ENCODE assay signal across 24 mouse cellular contexts in the genomic region with DNA sequence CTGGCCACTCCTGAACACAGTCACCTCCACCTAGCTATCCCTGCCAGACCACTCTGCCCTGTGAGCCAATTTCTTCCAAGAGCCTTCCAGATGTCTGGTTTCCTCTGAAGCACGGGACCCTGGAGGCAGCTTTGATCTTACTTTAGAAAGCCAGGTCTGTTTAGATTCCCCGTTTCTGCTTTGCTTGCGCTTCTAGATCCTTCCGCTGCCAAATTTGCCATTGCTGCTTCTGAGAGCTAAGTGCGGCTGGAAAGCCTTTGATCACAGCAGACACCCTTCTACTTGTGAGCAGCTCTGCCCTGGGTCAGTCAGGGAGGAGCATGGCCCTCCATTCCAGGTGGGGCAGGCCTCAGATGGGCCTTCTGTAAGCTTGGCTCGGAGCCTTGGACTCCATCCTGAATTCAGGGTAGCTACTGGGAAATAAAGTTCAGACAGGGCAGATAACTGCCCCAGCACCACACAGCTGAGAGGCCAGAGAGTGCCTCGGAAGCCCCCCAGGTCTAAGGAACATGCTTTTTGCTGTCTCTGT. TPM values are rescaled to one million over a fixed set of nuclear protein-coding genes. Genes with fewer than 3 reads are reported as not detected.
A peak's percentile ranks its signal among the peaks of the same experiment; 100 is the strongest.
DNase-seq lines count a peak whose midpoint lies in the region; ATAC-seq and TF ChIP-seq lines count a peak whose summit lies in the region.
"Had no signal": no experiment of that assay in that cellular context is flagged by ENCODE, and none has a peak within 500 bp of the region (broad histone marks: within the 10 kb centered on the region; RNA-seq: fewer than 3 reads in every experiment).

No protein-coding gene starts in this region.

- H3K79me2 ChIP-seq in liver, adult 2 months (ENCODE audit: control insufficient read depth, insufficient read depth, low read length): no peaks in the 10 kb centered on the region

- no peak for TF ChIP-seq POLR2A in liver, adult 2 months (IDR thresholded peaks at IDR 0.05; ENCODE audit: extremely low read depth, insufficient read depth, low read length)

- H3K4me3 ChIP-seq in heart, embryonic 13.5 days: no peak overlapping the region
- H3K4me3 ChIP-seq in heart, embryonic 10.5 days: no peak overlapping the region
- H3K4me3 ChIP-seq in liver, adult 2 months (ENCODE audit: insufficient read depth, low read depth, low read length): no peak overlapping the region
- H3K4me3 ChIP-seq in liver, embryonic 11.5 days (ENCODE audit: low read depth, low read length): no peak overlapping the region
- H3K4me3 ChIP-seq in neural tube, embryonic 15.5 days (replicated peaks): no peak overlapping the region
- H3K4me3 ChIP-seq: forebrain, embryonic 15.5 days; heart, embryonic 15.5 days had no signal

- no peak for TF ChIP-seq CTCF in liver, adult 2 months (IDR thresholded peaks at IDR 0.05; ENCODE audit: low read depth, low read length)

- H3K9ac ChIP-seq in heart, embryonic 13.5 days: peak overlapping the region; percentile 8; the same call in 1 of the 2 replicates
- no peak overlapping the region for H3K9ac ChIP-seq in liver, adult 2 months (ENCODE audit: low read depth, low read length)
- no peak overlapping the region for H3K9ac ChIP-seq in liver, embryonic 11.5 days (ENCODE audit: low read depth, low read length)
- no peak overlapping the region for H3K9ac ChIP-seq in neural tube, embryonic 15.5 days (replicated peaks)
- H3K9ac ChIP-seq: forebrain, embryonic 15.5 days; heart, embryonic 15.5 days had no signal

- no peak for ATAC-seq in heart, embryonic 13.5 days (ENCODE audit: extremely low read depth, insufficient number of reproducible peaks, low FRiP score, low TSS enrichment)
- ATAC-seq in liver, embryonic 11.5 days (replicated peaks; ENCODE audit: low FRiP score): no peak
- ATAC-seq in neural tube, embryonic 15.5 days (ENCODE audit: low FRiP score): no peak
- ATAC-seq: forebrain, embryonic 15.5 days; hindbrain, embryonic 16.5 days had no signal

- H3K4me1 ChIP-seq in heart, embryonic 13.5 days: peaks cover 14% of the 10 kb centered on the region; the same call in 1 of the 2 replicates
- H3K4me1 ChIP-seq in heart, embryonic 10.5 days: 0 out of 2 replicates have a peak, but pooled peaks cover 10% of the 10 kb centered on the region
- H3K4me1 ChIP-seq in liver, adult 2 months (ENCODE audit: control insufficient read depth, insufficient read depth, low read length): peaks cover 13% of the 10 kb centered on the region
- no peaks in the 10 kb centered on the region for H3K4me1 ChIP-seq in liver, embryonic 11.5 days (replicated peaks; ENCODE audit: control insufficient read depth, insufficient read depth, low read length)
- no peaks in the 10 kb centered on the region; the same call in none of the 2 replicates for H3K4me1 ChIP-seq in neural tube, embryonic 15.5 days
- H3K4me1 ChIP-seq: heart, embryonic 15.5 days had no signal

- no peaks in the 10 kb centered on the region for H3K9me3 ChIP-seq in heart, embryonic 13.5 days
- no peaks in the 10 kb centered on the region for H3K9me3 ChIP-seq in heart, embryonic 10.5 days
- H3K9me3 ChIP-seq in liver, embryonic 11.5 days (ENCODE audit: control insufficient read depth, low read length): no peaks in the 10 kb centered on the region
- H3K9me3 ChIP-seq in neural tube, embryonic 15.5 days (replicated peaks): no peaks in the 10 kb centered on the region
- H3K9me3 ChIP-seq: forebrain, embryonic 15.5 days; heart, embryonic 15.5 days had no signal

- 43% methylated on average over 7 of the region's 7 CpGs for WGBS in heart, embryonic 13.5 days
- 49% methylated on average over 7 of the region's 7 CpGs for WGBS in heart, embryonic 10.5 days
- 33% methylated on average over 7 of the region's 7 CpGs for WGBS in liver, adult 2 months
- 55% methylated on average over 7 of the region's 7 CpGs for WGBS in liver, embryonic 11.5 days
- 69% methylated on average over 7 of the region's 7 CpGs for WGBS in neural tube, embryonic 15.5 days

- no peak overlapping the region for H3K27ac ChIP-seq in heart, embryonic 13.5 days (replicated peaks)
- no peak overlapping the region for H3K27ac ChIP-seq in heart, embryonic 10.5 days
- peak overlapping the region; percentile 17; the same call in 1 of the 2 replicates for H3K27ac ChIP-seq in liver, adult 2 months (replicated peaks; ENCODE audit: insufficient read depth, low read depth, low read length)
- no peak overlapping the region for H3K27ac ChIP-seq in liver, embryonic 11.5 days (ENCODE audit: low read depth, low read length)
- H3K27ac ChIP-seq in neural tube, embryonic 15.5 days (replicated peaks): 0 out of 2 replicates have a peak overlapping the region, but pooled peaks have one; percentile 13
- H3K27ac ChIP-seq: forebrain, embryonic 15.5 days; heart, embryonic 15.5 days had no signal

- peaks cover 6% of the 10 kb centered on the region for H3K36me3 ChIP-seq in heart, embryonic 13.5 days
- H3K36me3 ChIP-seq in heart, embryonic 10.5 days: 0 out of 2 replicates have a peak, but pooled peaks cover 4% of the 10 kb centered on the region
- peaks cover 9% of the 10 kb centered on the region; the same call in 1 of the 2 replicates for H3K36me3 ChIP-seq in liver, adult 2 months (ENCODE audit: control insufficient read depth, insufficient read depth, low read length)
- 0 out of 2 replicates have a peak, but pooled peaks cover 2% of the 10 kb centered on the region for H3K36me3 ChIP-seq in liver, embryonic 11.5 days (ENCODE audit: control insufficient read depth, insufficient read depth, low read length)
- H3K36me3 ChIP-seq in neural tube, embryonic 15.5 days: peaks cover 58% of the 10 kb centered on the region
- H3K36me3 ChIP-seq: heart, embryonic 15.5 days had no signal

- no peak for DNase-seq in heart, embryonic 10.5 days (ENCODE audit: low spot score)
- DNase-seq in liver, adult 2 months (ENCODE audit: extremely low read depth, low read depth, low spot score): peak; percentile 74
- DNase-seq in liver, embryonic 11.5 days (ENCODE audit: low spot score): no peak
- no peak for DNase-seq in neural tube, embryonic 10.5 days (ENCODE audit: extremely low spot score, low spot score)
- DNase-seq in embryo, embryonic 10 days (ENCODE audit: low spot score): no peak
- DNase-seq: adrenal gland, postnatal 10 days; cerebellum, adult 18-20 months; cerebellum, adult 9-11 months; cerebellum, postnatal 36 days; gastrocnemius, postnatal 36 days; heart, adult 11 months; heart, postnatal 14 days had no signal

- H3K27me3 ChIP-seq in heart, embryonic 13.5 days (replicated peaks): no peaks in the 10 kb centered on the region
- 0 out of 2 replicates have a peak, but pooled peaks cover 9% of the 10 kb centered on the region for H3K27me3 ChIP-seq in heart, embryonic 10.5 days (ENCODE audit: insufficient read depth, poor library complexity, severe bottlenecking)
- H3K27me3 ChIP-seq in liver, adult 2 months (ENCODE audit: control insufficient read depth, insufficient read depth, low read length): no peaks in the 10 kb centered on the region
- no peaks in the 10 kb centered on the region for H3K27me3 ChIP-seq in liver, embryonic 11.5 days (replicated peaks; ENCODE audit: control insufficient read depth, insufficient read depth, low read length)
- no peaks in the 10 kb centered on the region for H3K27me3 ChIP-seq in neural tube, embryonic 15.5 days (replicated peaks)
- H3K27me3 ChIP-seq: forebrain, embryonic 15.5 days; heart, embryonic 15.5 days had no signal

- H3K4me2 ChIP-seq in heart, embryonic 13.5 days: no peak overlapping the region
- H3K4me2 ChIP-seq in liver, embryonic 11.5 days: no peak overlapping the region
- no peak overlapping the region for H3K4me2 ChIP-seq in neural tube, embryonic 15.5 days
- H3K4me2 ChIP-seq: forebrain, embryonic 15.5 days; heart, embryonic 15.5 days had no signal

RNA-seq across cellular contexts. Expression of gene Gm5294, which starts 18.2 kb away (rescaled TPM):
- 0.24 TPM in 1 of 2 replicates, not detected in the other for polyA plus RNA-seq in heart, embryonic 13.5 days (2015; fragmentation: Nextera tagmentation; extraction: Ambion mirVana)
- polyA plus RNA-seq in heart, embryonic 10.5 days (2016; fragmentation: Nextera tagmentation; extraction: Ambion mirVana): not detected in 2 replicates
- total RNA-seq in liver, adult 2 months (2014; rRNA removed): not detected in 2 replicates
- not detected in 2 replicates for polyA plus RNA-seq in liver, adult 2 months (2012; rRNA removed)
- not detected in 2 replicates for polyA plus RNA-seq in liver, embryonic 11.5 days (2014; fragmentation: Nextera tagmentation; extraction: Ambion mirVana)
- not detected in 2 replicates for polyA plus RNA-seq in neural tube, embryonic 15.5 days (2015; fragmentation: Nextera tagmentation; extraction: Ambion mirVana)
- total RNA-seq: adrenal gland, postnatal 10 days; adrenal gland, postnatal 4 days; gastrocnemius, adult 8-10 months; gastrocnemius, postnatal 36 days; heart, postnatal 14 days; hematopoietic stem cell, adult 5-6 weeks; MEL had no signal
- polyA plus RNA-seq: C2C12; embryonic facial prominence, embryonic 11.5 days; forebrain, embryonic 11.5 days; forebrain, embryonic 15.5 days; heart, embryonic 15.5 days had no signal

RNA-seq across cellular contexts. Expression of gene Fam20c, which starts 47.3 kb away (rescaled TPM):
- 5.2 and 7.2 TPM in 2 replicates for polyA plus RNA-seq in heart, embryonic 13.5 days (2015; fragmentation: Nextera tagmentation; extraction: Ambion mirVana)
- 2.4 and 4.9 TPM in 2 replicates for polyA plus RNA-seq in heart, embryonic 10.5 days (2016; fragmentation: Nextera tagmentation; extraction: Ambion mirVana)
- 18.2 and 28.1 TPM in 2 replicates for total RNA-seq in liver, adult 2 months (2014; rRNA removed)
- polyA plus RNA-seq in liver, adult 2 months (2012; rRNA removed): 49.9 and 50.7 TPM in 2 replicates
- 10.3 and 11.1 TPM in 2 replicates for polyA plus RNA-seq in liver, embryonic 11.5 days (2014; fragmentation: Nextera tagmentation; extraction: Ambion mirVana)
- polyA plus RNA-seq in neural tube, embryonic 15.5 days (2015; fragmentation: Nextera tagmentation; extraction: Ambion mirVana): 43.6 and 57.9 TPM in 2 replicates
- total RNA-seq: MEL had no signal

Comparison
In these comparisons a context has a peak if more than half of its experiments do, and no peak if none do; other contexts are left out.
1. H3K27ac ChIP-seq: peak in liver, adult 2 months (single experiment) and neural tube, embryonic 15.5 days (single experiment); none in heart, embryonic 13.5 days (single experiment), heart, embryonic 10.5 days (single experiment) and liver, embryonic 11.5 days (single experiment).